Mouse (Mus musculus): ENCODE results near the gene Rbbp8nl.
A peak's percentile ranks its signal among the peaks of the same experiment; 100 is the strongest.
"Not testable (repeated sequence)": the region's sequence is repeated elsewhere in the genome, so short reads cannot be mapped to it uniquely, and the experiment has no call there.

Gene Rbbp8nl

GRCm38 (mm10) chr2:180288966-180289365, 713 bp downstream of the Rbbp8nl start:
- DNase-seq (ENCODE audit: low spot score) = no peak

- no peak for DNase-seq (ENCODE audit: low spot score)
Observed at GRCm38 (mm10) chr2:180279321-180279720, 10.4 kb downstream of the Rbbp8nl start.

- DNase-seq (ENCODE audit: low spot score) = no peak
Observed at GRCm38 (mm10) chr2:180277773-180278320, 11.8 kb downstream of the Rbbp8nl start.

- DNase-seq (ENCODE audit: low spot score) = peak; percentile 30
Observed at GRCm38 (mm10) chr2:180276851-180277259, 12.8 kb downstream of the Rbbp8nl start.

- no peak for DNase-seq (ENCODE audit: low spot score)
Observed at GRCm38 (mm10) chr2:180276385-180276784, 13.3 kb downstream of the Rbbp8nl start.

GRCm38 (mm10) chr2:180275836-180276235, 13.8 kb downstream of the Rbbp8nl start:
- DNase-seq (ENCODE audit: low spot score) = peak; percentile 57

GRCm38 (mm10) chr2:180274523-180274922, 15.2 kb downstream of the Rbbp8nl start:
- no peak for DNase-seq (ENCODE audit: low spot score)

- DNase-seq (ENCODE audit: low spot score) = peak; percentile 86
Observed at GRCm38 (mm10) chr2:180273394-180274244, 16.1 kb downstream of the Rbbp8nl start, which contains the start of gene Cables2. Gene Cables2, minus strand, starts transcription at chr2:180273496.

GRCm38 (mm10) chr2:180272884-180273321, 16.8 kb downstream of the Rbbp8nl start:
- DNase-seq (ENCODE audit: low spot score) = no peak

GRCm38 (mm10) chr2:180271804-180272395, 17.8 kb downstream of the Rbbp8nl start:
- DNase-seq (ENCODE audit: low spot score) = no peak

GRCm38 (mm10) chr2:180270537-180271255, 19.0 kb downstream of the Rbbp8nl start:
- no peak for DNase-seq (ENCODE audit: low spot score)

GRCm38 (mm10) chr2:180269329-180269728, 20.4 kb downstream of the Rbbp8nl start:
- no peak for DNase-seq (ENCODE audit: low spot score)

- no peak for DNase-seq (ENCODE audit: low spot score)
Observed at GRCm38 (mm10) chr2:180267955-180268354, 21.7 kb downstream of the Rbbp8nl start.

GRCm38 (mm10) chr2:180262891-180263290, 26.8 kb downstream of the Rbbp8nl start:
- DNase-seq (ENCODE audit: low spot score) = no peak

- DNase-seq (ENCODE audit: low spot score) = no peak
Observed at GRCm38 (mm10) chr2:180262441-180262840, 27.2 kb downstream of the Rbbp8nl start.

- no peak for DNase-seq (ENCODE audit: low spot score)
Observed at GRCm38 (mm10) chr2:180261901-180262300, 27.8 kb downstream of the Rbbp8nl start.

GRCm38 (mm10) chr2:180260610-180261480, 28.8 kb downstream of the Rbbp8nl start:
- DNase-seq (ENCODE audit: low spot score) = no peak

GRCm38 (mm10) chr2:180259826-180260609, 29.7 kb downstream of the Rbbp8nl start:
- not testable (repeated sequence) for DNase-seq (ENCODE audit: low spot score)

GRCm38 (mm10) chr2:180258951-180259484, 30.7 kb downstream of the Rbbp8nl start:
- not testable (repeated sequence) for DNase-seq (ENCODE audit: low spot score)

Data from spleen, adult 12 weeks (tissue).